Mouse (Mus musculus) MEL (cell line): Measurements from ENCODE around the gene Lrsam1. TPM values are rescaled to one million over a fixed set of nuclear protein-coding genes. Genes with fewer than 3 reads are reported as not detected.

ENCODE experiments used
- DNase-seq: peaks from one replicate; pipeline ENCODE4 v3.0.0; 2011; ENCODE audit warnings: low read depth, low spot score
- H3K27ac ChIP-seq: 2 replicates; pipeline ENCODE4 v1.5.1; 2012; ENCODE audit warnings: low read depth, mild to moderate bottlenecking, control low read depth, low read length, moderate library complexity; ENCODE audit not compliant: control insufficient read depth
- H3K27me3 ChIP-seq, 2 experiments: fragments of 150-350 bp in 1 of 2; sonication (generic) in 1 of 2; 2 replicates each; pipeline ENCODE4 v1.6.1; 2012; ENCODE audit warnings: low read length in 2 of 2, mild to moderate bottlenecking in 2 of 2, improper control_type of control experiment in 1 of 2, moderate library complexity in 1 of 2; ENCODE audit not compliant: insufficient read depth in 2 of 2, control insufficient read depth in 1 of 2
- H3K36me3 ChIP-seq, 2 experiments: 2 replicates each; pipeline ENCODE4 v1.6.1; 2012 to 2014; ENCODE audit warnings: low read length in 2 of 2, improper control_type of control experiment in 1 of 2, inconsistent platforms in 1 of 2, mild to moderate bottlenecking in 1 of 2; ENCODE audit not compliant: insufficient read depth in 2 of 2, control insufficient read depth in 1 of 2
- H3K4me1 ChIP-seq, 2 experiments: fragments of 150-350 bp in 1 of 2; sonication (generic) in 1 of 2; 2 replicates each; pipeline ENCODE4 v1.6.1; 2012; ENCODE audit warnings: low read length in 2 of 2, improper control_type of control experiment in 1 of 2, mild to moderate bottlenecking in 1 of 2; ENCODE audit not compliant: insufficient read depth in 2 of 2, control insufficient read depth in 1 of 2
- H3K4me3 ChIP-seq, 2 experiments: fragments of 150-350 bp in 1 of 2; sonication (generic) in 1 of 2; 2 replicates each; pipeline ENCODE4 v1.5.1; 2012; ENCODE audit warnings: low read depth in 2 of 2, low read length in 2 of 2, mild to moderate bottlenecking in 2 of 2, moderate library complexity in 2 of 2, control low read depth in 1 of 2, improper control_type of control experiment in 1 of 2; ENCODE audit not compliant: control insufficient read depth in 1 of 2, insufficient read depth in 1 of 2
- H3K79me2 ChIP-seq: 2 replicates; pipeline ENCODE4 v1.6.1; 2012; ENCODE audit warnings: mild to moderate bottlenecking, low read length, moderate library complexity; ENCODE audit not compliant: control insufficient read depth, poor library complexity, insufficient read depth
- H3K9ac ChIP-seq: 2 replicates; pipeline ENCODE4 v1.6.1; 2012; ENCODE audit warnings: low read depth, mild to moderate bottlenecking, control low read depth, low read length, moderate library complexity; ENCODE audit not compliant: control insufficient read depth, poor library complexity, severe bottlenecking
- H3K9me3 ChIP-seq: fragments of 150-350 bp; sonication (generic); replicated peaks from 2 replicates; pipeline ENCODE4 v1.6.1; 2012; ENCODE audit warnings: mild to moderate bottlenecking, low read length, improper control_type of control experiment, moderate library complexity; ENCODE audit not compliant: insufficient read depth
- BHLHE40 ChIP-seq: IDR thresholded peaks from 2 replicates; pipeline ENCODE4 v1.6.1; 2012; ENCODE audit warnings: low read depth, mild to moderate bottlenecking, inconsistent platforms, low read length, improper control_type of control experiment, borderline replicate concordance
- CHD1 ChIP-seq: IDR thresholded peaks from 2 replicates; pipeline ENCODE4 v1.6.1; 2012; ENCODE audit warnings: low read depth, mild to moderate bottlenecking, inconsistent platforms, low read length, improper control_type of control experiment
- ELF1 ChIP-seq: IDR thresholded peaks from 2 replicates; pipeline ENCODE4 v1.6.1; 2014; ENCODE audit warnings: low read depth, mild to moderate bottlenecking, inconsistent platforms, low read length, improper control_type of control experiment, moderate library complexity
- EP300 ChIP-seq, 2 experiments: IDR thresholded peaks; 2 replicates each; pipeline ENCODE4 v1.6.1; 2011; ENCODE audit warnings: improper control_type of control experiment in 2 of 2, low read length in 2 of 2, low read depth in 1 of 2, mild to moderate bottlenecking in 1 of 2
- ETS1 ChIP-seq: IDR thresholded peaks from 2 replicates; pipeline ENCODE4 v1.6.1; 2012; ENCODE audit warnings: low read depth, mild to moderate bottlenecking, inconsistent platforms, low read length, improper control_type of control experiment, moderate library complexity
- GATA1 ChIP-seq: IDR thresholded peaks from 2 replicates; pipeline ENCODE4 v1.6.1; 2011; ENCODE audit warnings: low read depth, low read length, improper control_type of control experiment
- HCFC1 ChIP-seq: IDR thresholded peaks from 2 replicates; pipeline ENCODE4 v1.6.1; 2012; ENCODE audit warnings: low read depth, mild to moderate bottlenecking, inconsistent platforms, low read length, improper control_type of control experiment, moderate library complexity
- JUND ChIP-seq: IDR thresholded peaks from 2 replicates; pipeline ENCODE4 v1.6.1; 2011; ENCODE audit warnings: low read depth, mild to moderate bottlenecking, improper control_type of control experiment, low read length
- KAT2A ChIP-seq: conservative IDR thresholded peaks from 2 replicates; pipeline ENCODE4 v1.6.1; 2012; ENCODE audit warnings: low read depth, low read length, improper control_type of control experiment, inconsistent platforms
- MAX ChIP-seq: IDR thresholded peaks from 2 replicates; pipeline ENCODE4 v1.6.1; 2011; ENCODE audit warnings: low read length, improper control_type of control experiment
- MAZ ChIP-seq: IDR thresholded peaks from 2 replicates; pipeline ENCODE4 v1.6.1; 2012; ENCODE audit warnings: low read depth, mild to moderate bottlenecking, inconsistent platforms, low read length, improper control_type of control experiment
- MXI1 ChIP-seq: IDR thresholded peaks from 2 replicates; pipeline ENCODE4 v1.6.1; 2011; ENCODE audit warnings: mild to moderate bottlenecking, low read depth, low read length, improper control_type of control experiment
- MYB ChIP-seq: IDR thresholded peaks from 2 replicates; pipeline ENCODE4 v1.6.1; 2011; ENCODE audit warnings: mild to moderate bottlenecking, low read depth, low read length, improper control_type of control experiment
- POLR2A ChIP-seq, 2 experiments: IDR thresholded peaks; 2 replicates each; pipeline ENCODE4 v1.6.1; 2011 to 2012; ENCODE audit warnings: low read length in 2 of 2, mild to moderate bottlenecking in 2 of 2, control low read depth in 1 of 2, improper control_type of control experiment in 1 of 2, low read depth in 1 of 2, moderate library complexity in 1 of 2; ENCODE audit not compliant: control insufficient read depth in 1 of 2, insufficient read depth in 1 of 2, poor library complexity in 1 of 2
- POLR2AphosphoS5 ChIP-seq: IDR thresholded peaks from 2 replicates; pipeline ENCODE4 v1.6.1; 2012; ENCODE audit warnings: low read depth, borderline replicate concordance, mild to moderate bottlenecking, inconsistent platforms, low read length, moderate library complexity, mixed read lengths
- TBP ChIP-seq: IDR thresholded peaks from 2 replicates; pipeline ENCODE4 v1.8.0; 2011; ENCODE audit warnings: low read depth, low read length, improper control_type of control experiment
- TCF12 ChIP-seq: IDR thresholded peaks from 2 replicates; pipeline ENCODE4 v1.6.1; 2014; ENCODE audit warnings: low read depth, mild to moderate bottlenecking, inconsistent platforms, low read length, improper control_type of control experiment, moderate library complexity
- UBTF ChIP-seq: IDR thresholded peaks from 2 replicates; pipeline ENCODE4 v1.6.1; 2012; ENCODE audit warnings: low read depth, mild to moderate bottlenecking, inconsistent platforms, low read length, improper control_type of control experiment, moderate library complexity, borderline replicate concordance; ENCODE audit not compliant: insufficient read depth
- USF1 ChIP-seq: IDR thresholded peaks from 2 replicates; pipeline ENCODE4 v1.6.1; 2014; ENCODE audit warnings: low read depth, mild to moderate bottlenecking, inconsistent platforms, low read length, improper control_type of control experiment, moderate library complexity
- USF2 ChIP-seq, 2 experiments: IDR thresholded peaks; 2 replicates each; pipeline ENCODE4 v1.6.1; 2011 to 2012; ENCODE audit warnings: improper control_type of control experiment in 2 of 2, low read length in 2 of 2, borderline replicate concordance in 1 of 2, inconsistent platforms in 1 of 2, low read depth in 1 of 2, mild to moderate bottlenecking in 1 of 2; ENCODE audit not compliant: insufficient read depth in 1 of 2
- ZC3H11A ChIP-seq: IDR thresholded peaks from 2 replicates; pipeline ENCODE4 v1.6.1; 2012; ENCODE audit warnings: low read depth, mild to moderate bottlenecking, inconsistent platforms, low read length, improper control_type of control experiment
- ZKSCAN1 ChIP-seq: IDR thresholded peaks from 2 replicates; pipeline ENCODE4 v1.6.1; 2012; ENCODE audit warnings: low read depth, mild to moderate bottlenecking, inconsistent platforms, low read length, improper control_type of control experiment, moderate library complexity
- ZMIZ1 ChIP-seq: IDR thresholded peaks from 2 replicates; pipeline ENCODE4 v1.6.1; 2012; ENCODE audit warnings: low read depth, mild to moderate bottlenecking, inconsistent platforms, low read length, improper control_type of control experiment, moderate library complexity
- ZNF384 ChIP-seq: IDR thresholded peaks from 2 replicates; pipeline ENCODE4 v1.6.1; 2012; ENCODE audit warnings: low read depth, mild to moderate bottlenecking, inconsistent platforms, low read length, improper control_type of control experiment
- polyA plus RNA-seq, 2 experiments: library from polyadenylated mRNA; stranded (reverse) in 1 of 2; unstranded in 1 of 2; fragments of >175 nt in 1 of 2; fragments of >200 nt in 1 of 2; gene quantifications; 2 replicates each; pipeline versions ENCODE4 v1.2.1 to v1.2.4; 2012; ENCODE audit warnings: low replicate concordance in 2 of 2, low read depth in 1 of 2; ENCODE audit not compliant: insufficient read length in 2 of 2, insufficient read depth in 1 of 2, missing spikeins in 1 of 2
- total RNA-seq: library from RNA; depleted of rRNA; stranded (reverse); fragments of 300-350 nt; gene quantifications from 2 replicates; pipeline ENCODE4 v1.2.3, GENCODE M21; 2012

Gene Lrsam1
- total and polyA plus RNA-seq, 3 experiments, result 14.2 to 17.9 TPM; not detected in 1

GRCm38 (mm10) chr2:32981281-32981680 is 19.9 kb upstream of the Lrsam1 start:
- peak; percentile 54 for DNase-seq
- Histone ChIP-seq H3K27ac (no peak overlapping the region), H3K36me3 (peaks cover 0 to 27% of the 10 kb centered on the region in 2 experiments; a peak in 2 of 4 replicates), H3K9ac (peak overlapping the region; percentile 81), H3K4me1 (peaks cover 25 to 27% of the 10 kb centered on the region in 2 experiments), H3K4me3 (peak overlapping the region; percentile 84 to 95), H3K79me2 (peaks cover 6% of the 10 kb centered on the region), H3K9me3 (no peaks in the 10 kb centered on the region), H3K27me3 (no peaks in the 10 kb centered on the region; a peak in 1 of 4 replicates)
- TF ChIP-seq MYB (no peak), UBTF (no peak), MAZ (no peak), MAX (no peak), ZC3H11A (no peak)

- H3K9me3 ChIP-seq, result no peaks in the 10 kb centered on the region
- H3K4me3 ChIP-seq, result no peak overlapping the region
- DNase-seq, result no peak
- TF ChIP-seq ZNF384 (no peak), POLR2A (IDR thresholded peaks at IDR 0.05; ENCODE audit: control insufficient read depth in 1 of 2, insufficient read depth in 1 of 2, low read depth in 1 of 2, low read length in 2 of 2, poor library complexity in 1 of 2) (no peak), KAT2A (no peak), TBP (no peak), USF2 (IDR thresholded peaks at IDR 0.05; ENCODE audit: borderline replicate concordance in 1 of 2, insufficient read depth in 1 of 2, low read depth in 1 of 2, low read length in 2 of 2) (no peak), ZC3H11A (no peak), EP300 (IDR thresholded peaks at IDR 0.05; ENCODE audit: low read depth in 1 of 2, low read length in 2 of 2) (no peak), ZMIZ1 (no peak), JUND (no peak), POLR2AphosphoS5 (no peak)
- TF ChIP-seq, all 39 proteins: peak for 0
- H3K27me3 ChIP-seq, result no peaks in the 10 kb centered on the region; a peak in 1 of 4 replicates
- peaks cover 25 to 27% of the 10 kb centered on the region in 2 experiments for H3K4me1 ChIP-seq
- no peak overlapping the region for H3K9ac ChIP-seq
- peaks cover 0 to 27% of the 10 kb centered on the region in 2 experiments; a peak in 2 of 4 replicates for H3K36me3 ChIP-seq
- peaks cover 6% of the 10 kb centered on the region for H3K79me2 ChIP-seq
- no peak overlapping the region; the same call in 1 of the 2 replicates for H3K27ac ChIP-seq
These were observed 18.3 kb upstream of the Lrsam1 start for GRCm38 (mm10) chr2:32979675-32980074.

- H3K9ac ChIP-seq, result peak overlapping the region; percentile 30
- peaks cover 0 to 27% of the 10 kb centered on the region in 2 experiments; a peak in 2 of 4 replicates for H3K36me3 ChIP-seq
- peaks cover 25 to 27% of the 10 kb centered on the region in 2 experiments for H3K4me1 ChIP-seq
- H3K27ac ChIP-seq, result peak overlapping the region; percentile 73
- peaks cover 6% of the 10 kb centered on the region for H3K79me2 ChIP-seq
- DNase-seq, result peak; percentile 49
- H3K9me3 ChIP-seq, result no peaks in the 10 kb centered on the region
- no peaks in the 10 kb centered on the region for H3K27me3 ChIP-seq
- peak overlapping the region; percentile 16 to 26; a peak in 2 of 4 replicates for H3K4me3 ChIP-seq
- TF ChIP-seq MYB (peak; percentile 42; the same call in 1 of the 2 replicates), MXI1 (peak; percentile 41; the same call in 1 of the 2 replicates), ETS1 (peak; percentile 59), ZKSCAN1 (no peak), USF2 (IDR thresholded peaks at IDR 0.05; ENCODE audit: borderline replicate concordance in 1 of 2, insufficient read depth in 1 of 2, low read depth in 1 of 2, low read length in 2 of 2) (no peak), GATA1 (peak; percentile 85), TCF12 (peak; percentile 51; the same call in 1 of the 2 replicates), USF1 (no peak), BHLHE40 (0 out of 2 replicates have a peak, but pooled peaks have one; percentile 24), CHD1 (no peak), ELF1 (no peak), TBP (no peak), ZMIZ1 (no peak), POLR2AphosphoS5 (no peak), HCFC1 (no peak), ZNF384 (no peak)
These were observed 17.3 kb upstream of the Lrsam1 start for GRCm38 (mm10) chr2:32978675-32979074.
